Mouse (Mus musculus) gastrocnemius, postnatal 25 days (tissue): ENCODE measurements around the gene Mis18a. TPM values are rescaled to one million over a fixed set of nuclear protein-coding genes. Genes with fewer than 3 reads are reported as not detected.

Experiments
- DNase-seq: peaks from one replicate; pipeline ENCODE4 v3.0.0; 2022
- total RNA-seq, 2 experiments: library from RNA; stranded (reverse); gene quantifications; 1 replicate in 1 of 2; 2 replicates in 1 of 2; pipeline ENCODE4 v1.2.3; 2021

Mis18a gene
- total RNA-seq, 2 experiments from 2014 or later, result 0.97 to 1.3 TPM

DNA sequence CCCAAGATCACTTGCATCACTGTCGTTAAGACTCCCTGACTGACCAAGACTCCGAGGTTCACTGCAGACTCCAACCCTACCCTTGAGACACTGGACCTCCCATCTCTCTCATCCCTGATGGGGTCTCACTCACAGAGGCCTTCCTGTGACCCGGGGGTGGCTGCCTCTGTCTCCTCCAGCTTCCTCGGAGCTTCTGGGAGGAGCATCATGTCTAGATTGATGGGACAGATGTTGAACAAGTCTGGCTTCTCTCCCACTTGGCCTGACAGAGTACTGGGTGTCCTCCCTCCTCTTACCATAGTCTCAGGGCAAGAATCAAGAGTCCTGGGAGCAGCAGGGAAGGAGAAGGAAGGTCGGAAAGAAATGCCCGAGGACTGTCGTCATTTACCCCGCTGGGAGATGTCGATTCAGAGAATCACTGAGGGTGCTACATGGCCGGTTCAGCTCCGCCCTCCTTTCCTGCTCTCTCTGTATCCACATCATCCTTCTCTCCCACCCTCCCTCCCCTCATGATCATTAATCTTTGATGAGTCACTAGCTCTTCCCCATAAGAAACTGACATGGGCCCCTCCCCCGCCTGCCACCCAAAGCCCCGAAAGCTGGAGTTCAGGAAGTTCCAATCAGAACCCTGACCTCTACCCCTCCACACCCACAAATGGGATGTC, 22.9 kb downstream of the Mis18a start:
- peak; percentile 45 for DNase-seq

- no peak for DNase-seq
Observed at GRCm38 (mm10) chr16:90703646-90704045, 23.6 kb downstream of the Mis18a start.

DNA sequence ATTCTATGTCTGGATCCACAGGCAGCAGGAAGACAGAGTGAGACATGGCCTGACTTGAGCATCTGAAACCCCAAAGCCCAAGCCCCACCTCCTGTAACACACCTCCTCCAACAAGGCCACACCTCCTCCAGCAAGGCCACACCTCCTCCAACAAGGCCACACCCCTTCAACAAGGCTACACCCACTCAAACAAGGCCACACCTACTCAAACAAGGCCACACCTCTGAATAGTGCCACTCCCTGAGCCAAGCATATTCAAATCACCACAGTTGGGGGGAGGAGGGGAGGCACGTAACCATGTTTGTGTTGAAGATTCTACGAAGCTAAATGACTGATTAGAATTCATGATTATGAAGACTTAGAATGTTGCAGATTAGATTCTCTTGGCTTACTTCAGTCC, 25.7 kb downstream of the Mis18a start:
- DNase-seq, result no peak

GRCm38 (mm10) chr16:90699390-90699789, 27.8 kb downstream of the Mis18a start:
- no peak for DNase-seq

- DNase-seq, result no peak
Observed at GRCm38 (mm10) chr16:90696306-90696705, 30.9 kb downstream of the Mis18a start.

- no peak for DNase-seq
Observed at GRCm38 (mm10) chr16:90695121-90695520, 32.1 kb downstream of the Mis18a start.

- DNase-seq, result no peak
Observed at GRCm38 (mm10) chr16:90694719-90695118, 32.5 kb downstream of the Mis18a start.

DNA sequence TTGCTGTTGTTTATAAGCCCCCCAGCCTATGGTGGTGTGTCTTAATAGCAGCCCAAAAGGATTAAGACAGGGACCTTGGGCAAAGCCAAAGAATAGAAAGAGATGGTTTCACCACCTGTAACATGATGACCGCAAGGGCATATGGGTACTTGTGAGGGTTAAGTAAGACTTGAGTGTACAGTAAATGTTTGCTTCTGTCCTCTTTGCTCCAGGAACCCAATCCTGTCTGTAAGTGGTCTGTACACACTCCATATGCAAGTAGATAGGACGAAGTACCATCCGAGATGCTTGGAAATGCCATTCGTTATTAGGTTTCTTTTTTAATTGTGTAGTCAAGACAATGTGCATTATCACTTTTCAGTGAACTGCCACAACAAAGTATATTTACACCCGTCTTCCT, 33.6 kb downstream of the Mis18a start:
- no peak for DNase-seq

DNA sequence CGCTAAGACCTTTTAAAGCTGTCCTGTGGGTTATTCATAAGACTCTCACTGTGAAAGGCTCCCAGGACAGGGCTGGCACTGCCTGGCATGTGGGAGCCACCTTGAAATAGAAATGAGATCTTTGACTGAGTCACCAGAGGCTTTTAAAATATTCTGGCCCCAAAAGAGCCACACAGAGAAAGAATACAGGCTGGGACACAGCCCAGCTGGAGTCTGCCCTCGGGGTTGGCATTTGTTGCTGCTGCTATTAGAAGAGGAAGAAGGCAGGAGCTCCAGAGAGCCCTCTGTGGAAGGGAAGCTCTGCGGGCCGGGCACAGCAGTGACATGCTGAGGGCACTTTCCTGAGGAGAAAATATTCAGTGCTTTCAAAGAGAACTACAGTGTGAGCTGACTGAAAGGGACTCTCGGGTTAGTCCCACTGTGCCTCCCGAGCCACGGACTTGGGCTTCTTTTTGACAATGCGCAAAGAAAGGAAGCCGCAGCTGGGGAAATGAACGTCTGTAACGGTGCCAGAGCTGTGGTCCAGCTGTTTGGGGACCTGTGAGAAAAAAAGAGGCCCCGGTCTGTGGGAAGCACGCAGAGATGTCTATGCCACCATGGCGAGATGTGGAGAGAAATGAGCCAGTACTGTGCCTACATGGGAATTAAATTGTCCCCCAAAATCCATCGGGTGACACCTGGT, 34.4 kb downstream of the Mis18a start:
- DNase-seq, result peak; percentile 76

- no peak for DNase-seq
Observed at GRCm38 (mm10) chr16:90687687-90688263, 39.4 kb downstream of the Mis18a start.

- DNase-seq, result no peak
Observed at GRCm38 (mm10) chr16:90687011-90687410, 40.2 kb downstream of the Mis18a start.

GRCm38 (mm10) chr16:90684092-90684491, 43.1 kb downstream of the Mis18a start:
- no peak for DNase-seq

DNA sequence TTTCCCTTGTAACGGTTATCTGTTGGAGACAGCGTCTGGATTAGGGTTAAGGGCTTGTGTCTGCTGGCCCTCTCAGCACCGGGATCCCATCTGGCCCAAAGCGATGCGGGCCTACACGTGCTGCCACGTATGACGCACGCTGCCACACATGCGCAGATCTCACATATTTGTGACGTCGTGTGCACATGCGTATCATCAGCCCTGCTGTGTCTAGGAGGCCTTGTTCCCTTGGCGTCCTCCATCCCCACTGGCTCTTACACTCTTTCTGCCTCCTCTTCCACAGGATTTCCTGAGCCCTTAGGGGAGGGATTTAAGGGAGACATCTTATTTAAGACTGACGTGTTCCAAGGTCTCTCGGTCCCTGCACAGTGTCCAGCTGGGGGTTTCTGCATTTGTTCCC, 47.2 kb downstream of the Mis18a start:
- no peak for DNase-seq

DNA sequence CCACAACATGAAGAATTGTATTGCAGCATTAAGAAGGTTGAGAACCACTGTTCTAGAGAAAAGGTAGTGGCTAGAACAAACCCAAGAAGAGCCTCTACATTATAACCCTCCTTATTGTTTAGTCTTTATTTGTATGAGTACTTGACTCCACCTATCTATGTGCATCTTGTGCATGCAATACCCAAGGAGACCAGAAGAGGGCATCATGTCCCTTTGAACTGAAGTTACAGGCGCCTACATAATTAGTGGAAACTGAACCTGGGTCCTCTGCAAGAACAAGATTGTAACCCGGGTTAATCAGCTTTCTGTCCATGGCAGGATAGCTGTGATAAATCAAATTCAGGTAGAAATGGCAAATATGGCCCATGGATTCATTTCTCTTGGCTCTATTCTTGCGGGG, 48.4 kb downstream of the Mis18a start:
- no peak for DNase-seq

- peak; percentile 78 for DNase-seq
Observed at GRCm38 (mm10) chr16:90676920-90677574, 50.2 kb downstream of the Mis18a start.

DNA sequence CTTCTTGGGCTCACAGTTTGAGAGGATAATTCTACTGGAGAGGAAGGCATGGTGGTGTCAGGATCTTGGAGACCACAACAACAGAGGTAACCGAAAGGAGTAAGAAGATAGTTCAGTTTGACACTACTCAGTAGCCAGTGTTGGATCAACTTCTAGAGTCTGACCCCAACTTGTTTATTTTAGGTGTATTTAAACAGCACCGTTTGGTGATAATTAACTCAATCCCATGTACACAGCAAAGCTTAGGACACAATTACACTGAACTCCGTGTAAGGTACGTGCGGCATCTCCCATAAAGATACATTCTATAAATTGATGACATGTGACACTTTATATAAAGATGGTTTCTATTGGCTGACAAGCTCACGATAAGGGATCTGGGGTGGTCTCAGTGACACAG, 52.6 kb downstream of the Mis18a start:
- DNase-seq, result no peak

GRCm38 (mm10) chr16:90673507-90674354, 53.5 kb downstream of the Mis18a start:
- DNase-seq, result peak; percentile 24

Other genes starting within 250 kb of the Mis18a start
- gene Mrap, start 10.8 kb upstream of the Mis18a start, total RNA-seq, result 1 to 10 TPM in 1 of 2 experiments, under 1 TPM in 1; 0.69 to 5.3 TPM
- 1 to 10 TPM; 3.5 to 4.5 TPM for gene Urb1, start 83.0 kb upstream of the Mis18a start, total RNA-seq
- under 1 TPM in 1 of 2 experiments, not detected in 1; 0.24 TPM for gene Eva1c, start 99.3 kb upstream of the Mis18a start, total RNA-seq
- 10 to 100 TPM; 23.8 to 25.9 TPM for gene Cfap298, start 207.7 kb upstream of the Mis18a start, total RNA-seq